Mouse (Mus musculus) left cerebral cortex, adult 18-20 months (tissue): ENCODE measurements around the gene Ttf1. TPM values are rescaled to one million over a fixed set of nuclear protein-coding genes. Genes with fewer than 3 reads are reported as not detected.
"Not testable (repeated sequence)": the region's sequence is repeated elsewhere in the genome, so short reads cannot be mapped to it uniquely, and the experiment has no call there.

Source experiments
- DNase-seq, 2 experiments: peaks; one replicate each; pipeline ENCODE4 v3.0.0; 2021 to 2022; ENCODE audit warnings: low spot score in 2 of 2, mixed read lengths in 1 of 2
- total RNA-seq, 2 experiments: library from RNA; stranded (reverse); gene quantifications; 2 replicates each; pipeline ENCODE4 v1.2.3; 2021

Ttf1 gene
- total RNA-seq, 2 experiments from 2014 or later: 11.2 to 12.7 TPM

DNA sequence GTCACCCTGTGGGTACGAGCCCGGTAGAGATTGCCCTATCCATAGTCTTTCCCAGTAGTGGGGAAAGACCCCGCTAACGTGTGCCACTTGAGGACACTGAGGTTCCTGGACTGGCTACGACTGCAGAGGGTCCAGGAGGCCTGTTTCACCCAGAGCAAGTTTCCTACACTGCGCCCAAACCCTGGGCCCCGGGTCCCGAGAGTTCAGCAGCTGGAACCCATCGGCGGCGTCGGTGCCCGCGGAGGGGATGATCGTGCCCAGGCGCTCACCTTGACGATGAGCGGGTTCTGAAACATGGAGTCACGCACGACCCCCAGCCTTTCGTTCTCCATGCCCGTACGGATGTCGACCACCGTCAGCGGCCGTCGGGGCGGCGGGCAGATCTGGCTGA lies 5.5 kb upstream of the Ttf1 start:
- DNase-seq: no peak

DNA sequence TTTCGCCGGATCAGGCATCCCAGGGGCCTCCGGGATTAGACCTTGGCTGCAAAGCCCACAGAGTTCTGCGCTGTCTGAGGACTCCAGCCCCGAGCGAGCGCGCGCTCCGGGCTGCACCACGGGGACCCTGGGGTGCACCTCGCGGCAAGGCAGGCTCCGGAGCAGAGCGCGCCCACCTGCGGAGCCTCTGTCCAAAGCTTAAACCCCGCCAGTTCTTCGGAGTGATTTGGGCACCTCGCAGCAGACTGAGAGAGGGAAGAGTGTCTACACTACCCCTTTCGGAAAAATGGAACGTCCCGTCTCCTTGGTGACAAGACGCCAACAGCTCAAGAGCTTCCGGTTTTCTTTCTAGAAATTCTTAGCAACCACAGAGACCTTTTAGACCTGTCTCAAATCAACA lies 5.1 kb upstream of the Ttf1 start, which contains the start of gene Cfap77:
Gene Cfap77, minus strand, starts transcription at position 76 of the 400 bp plus-strand sequence.
- peak; percentile 26 to 32 for DNase-seq

DNA sequence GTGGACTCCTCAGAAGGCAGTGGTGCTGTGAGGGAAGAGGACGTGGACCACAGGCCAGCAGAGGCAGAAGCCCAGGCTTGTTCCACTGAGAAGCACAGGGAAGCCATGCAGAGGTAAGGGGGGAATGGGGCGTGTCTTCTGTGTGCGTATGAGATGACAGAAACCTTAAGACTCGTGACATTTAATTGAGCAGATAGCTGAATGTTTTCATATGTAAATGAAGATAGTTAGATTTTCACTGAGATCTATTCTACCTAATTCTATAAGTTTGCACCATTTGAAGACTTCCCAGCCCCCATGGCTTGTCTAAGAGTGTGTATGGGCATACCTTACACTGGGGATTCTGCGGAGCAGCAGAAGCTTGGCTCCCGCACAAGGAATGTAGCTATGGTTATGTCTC lies 5.7 kb downstream of the Ttf1 start:
- no peak for DNase-seq

DNA sequence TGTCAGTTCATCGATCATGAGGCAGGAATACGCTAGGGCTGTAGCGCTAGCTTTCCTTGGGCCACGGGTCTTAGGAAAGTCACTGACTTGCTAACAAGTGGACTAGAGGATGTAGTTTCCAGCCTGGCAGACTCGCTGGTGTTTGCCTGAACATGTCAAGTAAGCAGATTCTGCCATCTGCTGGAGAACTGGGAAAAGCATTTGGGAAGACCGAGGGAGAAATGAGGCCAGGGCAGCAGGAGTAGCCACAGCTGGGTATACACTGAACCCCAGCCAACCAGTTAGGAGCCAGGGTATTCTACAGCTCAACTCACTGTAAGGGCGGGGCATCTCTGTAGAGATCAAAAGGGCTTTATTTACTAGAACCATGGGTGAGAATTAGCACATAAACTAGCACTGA lies 6.3 kb downstream of the Ttf1 start:
- DNase-seq: no peak

DNA sequence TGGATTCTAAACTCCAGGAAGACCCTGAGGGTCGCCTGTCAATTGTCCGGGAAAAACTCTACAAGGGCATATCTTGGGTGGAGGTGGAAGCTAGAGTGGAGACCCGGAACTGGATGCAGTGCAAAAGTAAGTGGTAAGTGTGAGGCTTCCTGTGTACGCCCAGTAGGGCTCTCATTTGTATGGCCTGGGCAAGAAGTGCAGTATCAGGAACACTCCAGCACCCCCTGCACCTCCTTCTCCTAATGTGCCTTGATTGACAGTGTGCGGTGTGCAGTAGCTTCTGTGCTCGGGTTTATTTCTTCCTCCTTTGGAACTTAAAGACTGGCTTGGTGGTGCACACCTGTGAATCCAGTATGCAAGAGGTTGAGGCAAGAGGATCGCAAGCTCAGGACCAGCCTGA lies 14.6 kb downstream of the Ttf1 start:
- no peak for DNase-seq

DNA sequence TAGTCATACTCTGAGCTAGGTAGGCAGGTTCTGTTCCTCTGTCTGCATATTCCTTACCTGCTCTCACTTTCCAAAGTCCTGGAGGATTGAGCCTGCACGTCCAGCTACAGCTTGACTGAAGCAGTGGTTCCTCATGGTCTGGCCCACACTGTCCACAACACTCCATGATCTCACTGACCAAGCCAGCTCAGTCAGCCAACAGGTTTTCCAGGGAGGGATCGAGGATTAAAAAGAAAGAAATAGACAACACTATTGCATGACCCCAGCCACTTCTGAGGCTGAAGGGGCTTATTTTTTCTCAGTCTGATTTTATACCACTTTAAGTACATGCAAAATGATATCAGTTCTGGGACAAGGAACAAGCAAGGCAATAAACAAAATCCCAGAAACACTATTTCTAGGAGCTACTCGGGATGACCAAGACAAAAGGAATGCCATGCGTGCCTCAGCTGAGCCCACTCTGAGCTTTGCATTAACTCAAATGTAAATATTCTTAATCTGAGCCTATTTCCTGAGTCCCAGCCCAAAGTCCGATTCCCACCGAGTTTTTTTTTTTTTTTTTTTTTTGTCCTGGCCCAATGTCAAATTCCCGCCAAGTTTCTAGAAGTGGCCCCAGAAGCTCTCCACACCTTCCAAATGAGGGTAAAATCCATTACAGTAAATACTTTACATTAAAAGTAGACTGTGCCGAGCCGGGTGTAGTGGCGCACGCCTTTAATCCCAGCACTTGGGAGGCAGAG lies 15.4 kb downstream of the Ttf1 start:
- no peak for DNase-seq

DNA sequence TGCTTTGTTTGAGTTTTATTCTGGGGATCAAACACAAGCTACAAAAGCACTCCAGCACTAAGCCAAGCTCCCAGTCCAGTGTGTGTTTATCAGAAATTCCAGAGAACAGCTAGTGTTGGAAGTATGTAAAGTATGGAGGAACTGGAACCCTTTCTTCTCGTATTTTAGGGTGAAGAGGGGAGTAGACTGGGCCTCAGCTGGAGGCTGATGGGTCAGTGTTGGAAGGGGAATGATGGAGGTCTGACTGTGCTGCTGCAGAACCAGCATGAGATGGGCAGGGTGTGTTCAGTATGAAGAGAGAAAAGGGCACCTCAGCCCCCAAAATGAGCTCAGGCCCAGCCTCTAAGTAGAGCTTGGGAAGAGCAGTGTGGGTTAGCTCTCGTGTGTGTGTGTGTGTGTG lies 16.2 kb downstream of the Ttf1 start:
- no peak for DNase-seq

DNA sequence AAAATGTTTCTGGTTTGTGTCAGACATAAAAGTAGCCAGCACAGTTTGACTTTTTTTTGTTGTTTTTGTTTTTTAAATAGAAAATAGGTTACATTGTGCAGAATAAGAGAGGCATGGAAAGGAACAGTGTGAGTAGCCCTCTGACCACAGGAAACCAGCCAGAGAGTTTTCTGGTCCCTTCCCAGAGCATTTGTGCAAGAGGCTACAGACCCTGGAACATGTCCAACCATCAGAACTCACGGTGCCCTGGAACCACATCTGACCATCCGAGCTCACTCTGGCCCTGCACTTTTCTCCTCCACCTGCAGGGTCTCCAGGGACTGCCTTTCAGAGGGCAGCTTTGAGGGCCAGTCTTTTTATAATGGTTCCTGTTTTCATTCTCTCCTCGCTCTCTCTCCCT lies 21.9 kb downstream of the Ttf1 start:
- DNase-seq: no peak

DNA sequence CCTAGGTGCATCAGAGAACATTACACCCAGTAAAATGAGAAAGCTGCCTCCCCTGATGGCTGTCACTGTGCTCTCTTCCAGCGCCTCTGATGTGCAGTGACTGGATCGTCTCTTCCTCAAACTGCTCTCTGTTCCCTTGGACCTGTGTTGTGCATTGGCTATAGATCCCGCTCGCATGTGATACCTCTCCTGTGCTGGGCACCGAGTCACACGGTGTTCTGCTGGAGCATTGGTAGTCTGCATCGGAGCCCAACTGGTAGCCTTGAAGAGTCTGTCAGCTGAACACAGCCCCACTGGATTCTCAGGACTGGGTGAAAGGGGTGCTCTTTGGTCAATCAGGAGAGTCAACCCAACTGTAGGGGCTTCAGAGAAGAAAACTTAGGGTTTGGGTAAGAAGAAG lies 26.0 kb downstream of the Ttf1 start:
- no peak for DNase-seq

DNA sequence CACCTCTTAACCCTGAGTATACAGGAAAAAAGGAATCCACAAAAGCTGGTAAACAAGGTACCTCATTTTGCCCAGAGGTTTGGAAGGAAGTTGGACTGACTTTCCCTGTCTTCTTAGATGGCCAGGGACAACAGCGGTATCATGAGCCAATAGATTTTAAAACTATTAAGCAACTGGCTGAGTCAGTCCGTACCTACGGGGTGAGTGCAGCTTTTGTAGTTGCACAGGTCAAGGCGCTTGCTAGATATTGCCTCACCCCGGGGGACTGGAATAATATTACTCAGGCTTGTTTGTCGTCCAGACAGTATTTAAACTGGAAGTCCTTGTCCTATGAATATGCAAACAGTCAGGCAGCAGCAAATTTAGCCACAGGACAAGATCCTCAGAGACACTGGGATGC lies 29.2 kb downstream of the Ttf1 start:
- not testable (repeated sequence) for DNase-seq

DNA sequence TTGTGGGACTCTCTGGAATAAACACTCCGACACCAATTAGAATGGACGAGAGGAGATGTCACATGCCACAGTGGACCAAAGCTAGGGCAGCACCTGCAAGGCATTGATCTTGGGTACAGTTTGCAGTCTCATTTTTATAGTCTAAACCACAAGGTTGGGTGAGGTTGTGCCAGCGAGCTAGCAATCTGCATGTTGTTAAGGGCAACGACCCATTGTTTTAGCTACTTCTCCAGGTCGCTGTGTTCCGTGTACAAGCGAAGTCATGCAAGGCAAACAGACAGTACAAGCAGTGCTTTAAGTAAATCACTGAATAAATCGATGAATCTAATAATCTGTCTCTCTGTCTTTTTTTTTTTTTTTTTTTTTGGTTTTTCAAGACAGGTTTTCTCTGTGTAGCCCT lies 35.6 kb downstream of the Ttf1 start:
- DNase-seq: no peak

DNA sequence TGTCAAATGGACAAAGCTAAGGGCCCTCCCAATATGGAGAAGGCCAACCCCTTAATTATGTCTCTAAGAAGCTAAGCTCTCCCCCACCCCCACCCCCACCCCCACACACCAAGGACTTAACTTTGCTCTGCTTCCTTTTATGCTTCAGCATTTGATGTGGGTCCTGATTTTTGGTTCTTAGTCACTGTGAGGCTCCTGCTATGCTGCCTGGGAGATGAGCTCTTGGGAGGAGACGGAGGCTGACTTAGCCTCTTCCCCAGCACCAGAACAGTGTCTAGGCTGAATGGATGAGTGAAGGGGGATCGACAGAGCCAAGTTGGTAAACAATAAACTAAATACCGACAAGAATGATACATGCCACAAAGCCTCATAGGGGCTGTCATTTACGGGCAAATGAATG lies 36.7 kb downstream of the Ttf1 start:
- DNase-seq: no peak

DNA sequence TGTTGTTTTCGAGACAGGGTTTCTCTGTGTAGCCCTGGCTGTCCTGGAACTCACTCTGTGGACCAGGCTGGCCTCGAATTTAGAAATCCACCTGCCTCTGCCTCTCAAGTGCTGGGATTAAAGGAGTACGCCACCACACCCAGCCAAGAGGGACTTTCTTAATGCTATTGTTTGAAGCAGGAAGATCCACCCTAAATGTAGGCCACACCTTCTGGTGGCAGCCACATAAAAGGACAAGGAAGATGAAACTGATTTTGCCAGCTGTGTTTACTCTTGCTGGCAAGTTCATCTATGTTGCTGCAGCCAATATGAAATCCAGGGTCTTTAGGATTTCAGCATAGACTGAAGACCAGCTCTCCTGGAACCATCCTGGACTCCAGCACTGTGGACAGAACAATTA lies 37.4 kb downstream of the Ttf1 start:
- DNase-seq: no peak

DNA sequence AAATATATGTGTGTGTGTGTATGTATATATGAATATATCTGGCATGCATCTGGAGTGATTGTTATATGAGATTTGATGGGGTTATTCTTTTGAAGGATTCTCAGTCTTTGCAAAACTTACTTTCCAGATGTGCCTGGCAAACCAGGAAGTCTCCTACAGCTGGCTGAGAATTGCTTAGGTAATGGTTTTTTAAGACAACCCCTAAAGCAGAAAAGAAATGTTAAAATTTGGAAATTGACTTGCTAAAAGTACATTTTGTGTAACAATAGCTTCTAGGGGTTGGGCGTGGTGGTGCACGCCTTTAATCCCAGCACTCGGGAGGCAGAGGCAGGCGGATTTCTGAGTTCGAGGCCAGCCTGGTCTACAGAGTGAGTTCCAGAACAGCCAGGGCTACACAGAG lies 37.9 kb downstream of the Ttf1 start:
- DNase-seq: not testable (repeated sequence)

DNA sequence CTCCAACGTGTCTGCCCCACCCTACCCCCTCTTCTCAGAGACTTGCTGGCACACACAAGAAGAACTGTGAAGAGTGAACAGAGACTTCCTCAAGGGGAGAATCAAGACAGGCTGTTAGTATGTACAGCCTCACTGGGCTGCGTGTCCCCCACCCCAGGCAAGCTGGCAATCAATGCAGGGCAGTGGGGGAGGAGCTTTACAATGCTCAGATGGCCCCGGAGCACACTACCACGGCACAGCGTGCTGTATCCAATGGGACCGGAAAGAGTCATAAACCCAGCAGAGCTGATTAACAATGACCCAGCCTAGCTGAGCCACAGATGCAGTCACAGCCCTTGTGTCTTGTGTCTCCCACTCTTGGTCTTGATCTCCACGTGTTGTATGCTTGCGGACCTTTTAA lies 38.7 kb downstream of the Ttf1 start:
- DNase-seq: no peak

DNA sequence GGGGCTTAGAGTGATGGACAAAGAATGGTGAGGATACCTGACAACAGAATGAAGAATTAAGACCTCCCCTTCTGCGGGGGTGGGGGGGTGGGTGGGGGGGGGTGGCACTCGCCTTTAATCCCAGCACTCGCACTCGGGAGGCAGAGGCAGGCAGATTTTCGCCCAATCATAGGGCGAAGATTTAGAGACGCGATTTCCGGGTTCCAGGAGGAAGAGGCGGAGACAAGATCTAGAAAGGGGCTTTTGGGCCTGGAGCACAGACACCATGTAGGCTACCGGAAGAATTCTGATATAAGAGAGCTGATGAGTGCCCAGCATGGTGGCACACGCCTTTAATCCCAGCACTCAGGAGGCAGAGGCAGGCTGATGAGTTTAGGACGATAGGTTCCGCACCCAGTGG lies 39.6 kb downstream of the Ttf1 start:
- no peak for DNase-seq

DNA sequence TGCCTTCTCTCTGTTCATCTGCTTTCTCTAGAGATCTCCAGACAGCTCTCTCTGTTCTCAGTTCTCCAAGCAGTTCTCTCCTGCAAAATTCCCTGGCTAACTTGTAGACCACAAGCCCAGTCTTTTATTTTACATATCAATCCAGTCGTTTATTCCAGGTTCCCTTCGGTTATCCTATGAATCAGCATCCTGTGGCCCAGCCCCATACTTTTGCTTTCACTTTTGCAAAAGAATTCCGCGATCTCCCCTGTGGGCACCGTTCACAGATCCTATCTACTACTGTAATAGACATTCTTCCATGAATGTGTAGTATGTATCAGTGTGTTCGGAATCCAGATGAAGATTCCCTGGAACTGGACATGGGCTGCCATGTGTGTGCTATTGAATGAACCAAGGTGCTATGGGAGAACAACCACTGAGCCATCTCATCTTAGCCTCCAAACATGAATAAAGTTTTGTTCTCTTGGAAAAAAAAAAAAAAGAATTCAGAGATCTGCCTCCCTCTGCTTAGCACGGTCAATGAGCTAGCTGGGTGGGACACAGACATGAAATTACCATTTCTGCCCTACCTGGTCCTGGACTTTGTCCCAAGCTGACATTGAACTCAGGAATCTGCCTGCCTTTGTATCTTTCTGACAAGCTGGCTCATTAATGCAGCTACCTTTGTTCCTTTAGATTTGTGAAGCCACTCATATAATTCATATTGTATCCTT lies 40.9 kb downstream of the Ttf1 start:
- DNase-seq: no peak

DNA sequence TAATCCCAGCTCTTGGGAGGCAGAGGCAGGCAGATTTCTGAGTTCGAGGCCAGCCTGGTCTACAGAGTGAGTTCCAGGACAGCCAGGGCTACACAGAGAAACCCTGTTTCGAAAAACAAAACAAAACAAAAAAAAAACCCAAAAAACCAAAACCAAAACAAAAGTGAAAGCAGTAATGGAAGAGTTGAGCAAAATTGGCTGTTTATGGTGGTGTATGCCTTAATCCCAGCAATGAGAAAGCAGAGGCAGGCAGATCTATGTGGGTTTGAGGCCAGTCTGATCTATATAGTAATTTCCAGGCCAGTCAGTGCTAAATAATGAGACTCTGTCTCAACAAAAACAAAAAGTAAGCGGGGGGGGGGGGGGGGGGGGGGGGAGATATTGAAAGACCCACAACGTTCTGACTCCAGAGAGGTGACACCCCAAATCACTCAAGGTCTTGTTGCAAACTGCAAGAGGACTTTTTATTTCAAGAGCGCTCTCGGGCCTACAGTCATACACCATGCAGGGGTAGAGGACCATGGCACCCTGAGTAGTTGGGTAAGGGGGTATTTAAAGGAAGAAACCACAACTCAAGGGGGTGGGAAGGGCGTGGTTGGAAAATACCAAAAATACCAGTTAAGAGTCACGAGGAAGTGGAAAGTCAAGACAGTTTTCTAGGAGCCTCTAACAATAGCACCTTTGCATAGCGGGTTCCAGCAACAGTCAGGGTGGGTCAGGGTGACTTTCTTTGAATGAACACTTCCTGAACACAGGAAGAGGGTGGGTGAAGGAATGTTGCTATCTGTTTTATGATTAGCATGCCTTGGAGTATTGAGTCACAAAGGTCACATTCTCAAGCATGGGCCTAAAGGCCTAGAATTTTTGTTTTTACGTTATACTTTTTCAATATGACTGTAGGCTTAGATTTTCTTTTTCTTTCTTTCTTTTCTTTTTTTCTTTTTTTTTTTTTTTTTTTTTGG lies 42.6 kb downstream of the Ttf1 start:
- DNase-seq: not testable (repeated sequence)

DNA sequence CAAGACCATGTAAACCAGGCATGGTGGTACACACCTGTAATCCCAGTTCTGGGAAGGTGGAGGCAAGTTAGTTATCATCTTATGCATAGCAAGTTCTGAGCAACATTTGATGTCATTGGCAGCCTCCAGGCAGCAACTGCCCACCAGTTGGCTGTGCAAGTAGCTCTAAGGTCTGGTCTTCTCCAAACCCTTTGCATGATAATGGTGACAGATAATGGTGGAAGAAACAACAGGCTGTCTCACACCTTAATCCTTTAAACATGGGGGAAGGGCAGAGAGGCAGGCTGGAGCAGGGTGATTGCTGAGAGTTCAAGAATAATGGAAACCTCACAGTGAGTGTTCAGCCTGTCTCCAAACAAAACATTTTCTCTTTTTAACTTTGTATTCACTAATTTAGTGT lies 60.9 kb downstream of the Ttf1 start:
- no peak for DNase-seq

DNA sequence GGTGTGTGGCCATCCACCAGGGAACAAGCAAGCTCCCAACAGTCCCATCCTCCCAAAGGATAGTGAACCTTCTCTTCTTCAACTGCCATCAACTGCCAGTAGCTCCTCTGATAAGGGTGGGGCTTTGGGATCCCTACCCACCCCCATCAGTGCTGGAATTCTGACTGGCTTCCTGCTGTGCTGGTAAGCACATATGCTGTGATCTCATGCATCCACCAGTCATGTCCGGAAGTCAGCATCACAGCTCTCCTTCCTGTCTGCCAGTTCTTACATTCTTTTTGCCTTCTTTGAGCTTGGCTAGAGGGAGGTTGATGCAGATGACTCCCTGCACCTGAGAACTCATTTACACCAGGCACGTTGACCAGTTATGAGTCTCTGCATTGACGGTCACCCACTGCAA lies 62.4 kb downstream of the Ttf1 start:
- DNase-seq: no peak

DNA sequence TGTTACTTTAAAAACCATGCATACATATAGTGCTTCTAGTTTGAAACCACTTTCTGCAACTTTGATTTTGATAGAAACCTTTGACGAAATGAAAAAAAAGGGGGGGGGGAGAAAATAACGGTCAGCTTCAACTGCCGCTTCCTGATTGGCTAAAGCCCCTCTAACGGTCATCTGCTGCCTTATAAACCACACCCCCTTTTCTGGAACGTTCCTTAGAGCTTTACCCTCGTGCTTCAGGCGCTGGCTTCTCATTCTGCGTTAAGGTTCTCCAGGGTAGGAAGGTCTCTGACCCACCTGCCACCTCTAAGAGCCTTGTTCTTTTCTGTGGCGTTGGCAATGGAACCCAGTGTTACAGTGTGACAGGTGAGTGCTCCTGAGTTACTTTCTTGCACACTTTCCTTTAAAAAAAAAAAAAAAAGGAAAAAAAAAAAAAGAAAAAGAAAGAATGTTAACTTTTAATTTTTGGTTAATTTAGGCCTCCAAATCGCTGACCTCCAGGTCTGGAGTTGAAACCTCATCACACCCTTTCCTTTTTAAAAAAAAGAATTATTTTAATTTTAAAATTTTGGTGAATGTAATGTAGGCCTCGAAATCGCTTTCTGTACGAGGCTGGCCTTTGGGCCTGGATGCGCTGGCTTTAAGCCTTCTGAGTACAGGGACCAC lies 64.0 kb downstream of the Ttf1 start, which contains the start of gene Setx:
Gene Setx, plus strand, starts transcription at position 275 of the 663 bp plus-strand sequence.
- no peak for DNase-seq
